Mouse (Mus musculus): ENCODE results near the gene Rps6kl1. TPM values are rescaled to one million over a fixed set of nuclear protein-coding genes. Genes with fewer than 3 reads are reported as not detected.

Gene Rps6kl1
- polyA plus RNA-seq, 1 experiment from 2014 or later, result 0.51 TPM

DNA sequence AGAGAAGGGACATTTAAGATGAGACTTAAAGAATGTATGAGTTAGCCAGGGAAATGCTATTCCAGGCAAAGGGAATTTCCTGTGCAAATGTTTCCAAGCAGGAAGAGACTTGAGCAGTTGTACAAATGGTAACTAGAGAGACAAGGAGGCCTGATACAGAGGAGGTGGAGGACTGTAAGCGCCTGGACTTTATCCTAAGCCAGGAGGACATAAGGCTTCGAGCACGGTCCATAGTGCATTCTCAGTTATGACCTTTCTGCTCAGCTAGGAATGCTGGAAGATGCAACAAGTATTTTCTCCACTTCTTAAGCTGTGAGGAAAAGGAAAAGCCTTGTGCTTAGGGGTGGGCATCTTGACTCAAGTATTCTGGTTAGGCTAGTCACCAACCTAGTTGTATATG, 37.7 kb downstream of the Rps6kl1 start:
- Histone ChIP-seq H3K36me3 (ENCODE audit: control insufficient read depth, insufficient read depth, low read length) (no peaks in the 10 kb centered on the region; the same call in 1 of the 2 replicates), H3K27ac (replicated peaks; ENCODE audit: low read depth, low read length) (no peak overlapping the region), H3K4me3 (ENCODE audit: low read depth, low read length) (no peak overlapping the region), H3K9me3 (ENCODE audit: control insufficient read depth, low read length) (no peaks in the 10 kb centered on the region), H3K4me1 (ENCODE audit: control insufficient read depth, insufficient read depth, low read length) (peaks cover 12% of the 10 kb centered on the region), H3K9ac (ENCODE audit: low read length) (no peak overlapping the region), H3K4me2 (ENCODE audit: low read depth, severe bottlenecking) (no peak overlapping the region), H3K27me3 (ENCODE audit: control insufficient read depth, insufficient read depth, low read length) (no peaks in the 10 kb centered on the region)
- DNase-seq (ENCODE audit: low spot score) (no peak), ATAC-seq (ENCODE audit: insufficient number of reproducible peaks, low FRiP score, low TSS enrichment, low read depth) (no peak)
- 90% methylated on average over 3 of the region's 3 CpGs for WGBS

DNA sequence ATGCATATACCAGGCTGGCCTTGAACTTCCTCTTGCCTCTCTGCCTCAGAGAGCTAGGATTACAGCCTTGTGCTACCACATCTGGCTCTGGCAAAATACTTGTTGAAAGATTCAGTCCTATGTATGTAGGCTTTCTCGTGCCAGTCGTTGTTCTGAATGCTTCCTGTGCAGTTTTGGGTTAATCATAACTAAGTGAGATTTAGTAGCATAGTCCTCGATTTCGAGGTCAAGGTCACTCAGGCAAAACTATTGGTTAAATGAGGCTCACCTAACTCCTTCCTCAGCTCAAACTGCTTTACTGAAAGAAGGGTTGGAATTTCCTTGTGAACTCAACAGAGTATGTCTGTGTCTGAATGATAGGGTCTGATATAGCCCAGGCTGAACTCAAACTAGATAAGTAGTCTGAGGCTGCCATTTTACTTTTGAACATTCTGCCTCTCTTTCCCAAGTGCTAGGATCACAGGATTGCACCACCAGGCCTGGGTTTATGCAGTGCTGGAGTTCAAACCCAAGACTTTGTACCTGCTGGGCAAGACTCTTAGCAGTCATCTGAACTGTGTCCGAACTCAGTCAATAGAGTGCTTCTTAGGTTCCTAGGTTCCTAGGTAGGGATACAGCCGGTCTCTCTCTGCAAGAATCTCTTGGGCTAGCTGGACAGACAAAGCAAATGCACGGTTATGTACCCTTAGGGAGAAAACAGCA, 38.4 kb downstream of the Rps6kl1 start:
- WGBS, result 92% methylated on average over 7 of the region's 7 CpGs
- no peaks in the 10 kb centered on the region for H3K27me3 ChIP-seq (ENCODE audit: control insufficient read depth, insufficient read depth, low read length)
- no peak overlapping the region for H3K4me2 ChIP-seq (ENCODE audit: low read depth, severe bottlenecking)
- no peak for ATAC-seq (ENCODE audit: insufficient number of reproducible peaks, low FRiP score, low TSS enrichment, low read depth)
- H3K9ac ChIP-seq (ENCODE audit: low read length), result no peak overlapping the region
- H3K36me3 ChIP-seq (ENCODE audit: control insufficient read depth, insufficient read depth, low read length), result no peaks in the 10 kb centered on the region
- H3K27ac ChIP-seq (replicated peaks; ENCODE audit: low read depth, low read length), result no peak overlapping the region
- peaks cover 12% of the 10 kb centered on the region for H3K4me1 ChIP-seq (ENCODE audit: control insufficient read depth, insufficient read depth, low read length)
- H3K9me3 ChIP-seq (ENCODE audit: control insufficient read depth, low read length), result no peaks in the 10 kb centered on the region
- H3K4me3 ChIP-seq (ENCODE audit: low read depth, low read length), result no peak overlapping the region
- no peak for DNase-seq (ENCODE audit: low spot score)

DNA sequence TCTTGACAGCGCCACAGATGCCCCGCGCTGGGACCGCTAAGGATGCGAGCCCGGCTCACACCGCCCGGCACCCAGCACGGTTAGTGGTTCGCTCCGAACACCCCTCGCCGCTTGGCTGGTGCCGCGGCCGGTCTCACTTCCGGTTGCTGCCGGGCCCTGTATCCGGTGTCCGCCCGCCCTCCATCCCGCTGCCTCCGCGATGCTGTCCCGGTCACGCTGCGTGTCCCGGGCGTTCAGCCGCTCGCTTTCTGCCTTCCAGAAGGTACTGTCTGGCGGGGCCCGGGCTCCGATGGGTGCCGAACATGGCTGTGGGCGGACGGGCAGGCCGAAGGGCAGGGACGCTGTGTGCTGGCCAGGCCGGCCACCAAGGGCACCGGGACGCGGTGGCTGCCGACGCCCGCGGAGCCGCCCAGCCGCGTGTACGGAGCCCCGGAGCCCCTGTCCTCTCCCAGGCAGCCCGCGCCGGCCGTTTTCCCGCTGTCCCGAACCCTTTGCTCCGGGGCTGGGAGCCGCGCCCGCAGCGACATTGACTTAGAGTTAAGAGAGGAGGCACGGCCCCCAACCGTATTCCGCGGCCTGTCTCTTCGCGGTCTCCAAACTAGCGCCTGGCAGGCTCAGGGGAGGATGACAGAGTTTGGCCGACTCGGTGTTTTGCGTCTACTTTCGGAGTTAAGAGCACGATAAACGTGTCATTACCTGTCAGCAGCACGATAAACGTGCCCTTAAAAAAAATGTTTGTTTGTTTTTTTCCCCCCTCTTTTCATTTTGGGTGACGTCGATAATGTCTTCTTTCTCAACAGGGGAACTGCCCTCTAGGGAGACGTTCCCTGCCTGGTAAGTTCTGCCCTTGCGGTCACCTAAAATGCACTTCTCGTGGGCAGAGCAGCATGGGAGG, 40.1 kb downstream of the Rps6kl1 start, which contains the start of the genes Prox2 and Dlst:
TSS of gene Prox2 (minus strand) at position 62 of the 895 bp plus-strand sequence.
TSS of gene Dlst (plus strand) at position 136 of the 895 bp plus-strand sequence.
- DNase-seq (ENCODE audit: low spot score) (peak; percentile 93), ATAC-seq (ENCODE audit: insufficient number of reproducible peaks, low FRiP score, low TSS enrichment, low read depth) (peak; percentile 82)
- H3K36me3 ChIP-seq (ENCODE audit: control insufficient read depth, insufficient read depth, low read length), result no peaks in the 10 kb centered on the region
- peak within 1 kb of the TSS; percentile 76 for H3K4me2 ChIP-seq (ENCODE audit: low read depth, severe bottlenecking)
- peak within 1 kb of the TSS; percentile 98 for H3K4me3 ChIP-seq (ENCODE audit: low read depth, low read length)
- no peaks in the 10 kb centered on the region for H3K27me3 ChIP-seq (ENCODE audit: control insufficient read depth, insufficient read depth, low read length)
- WGBS, result under 1% methylated on average over 83 of the region's 83 CpGs
- H3K9ac ChIP-seq (ENCODE audit: low read length), result peak within 1 kb of the TSS; percentile 92
- no peaks in the 10 kb centered on the region for H3K9me3 ChIP-seq (ENCODE audit: control insufficient read depth, low read length)
- peaks cover 12% of the 10 kb centered on the region for H3K4me1 ChIP-seq (ENCODE audit: control insufficient read depth, insufficient read depth, low read length)
- peak within 1 kb of the TSS; percentile 65 for H3K27ac ChIP-seq (replicated peaks; ENCODE audit: low read depth, low read length)

DNA sequence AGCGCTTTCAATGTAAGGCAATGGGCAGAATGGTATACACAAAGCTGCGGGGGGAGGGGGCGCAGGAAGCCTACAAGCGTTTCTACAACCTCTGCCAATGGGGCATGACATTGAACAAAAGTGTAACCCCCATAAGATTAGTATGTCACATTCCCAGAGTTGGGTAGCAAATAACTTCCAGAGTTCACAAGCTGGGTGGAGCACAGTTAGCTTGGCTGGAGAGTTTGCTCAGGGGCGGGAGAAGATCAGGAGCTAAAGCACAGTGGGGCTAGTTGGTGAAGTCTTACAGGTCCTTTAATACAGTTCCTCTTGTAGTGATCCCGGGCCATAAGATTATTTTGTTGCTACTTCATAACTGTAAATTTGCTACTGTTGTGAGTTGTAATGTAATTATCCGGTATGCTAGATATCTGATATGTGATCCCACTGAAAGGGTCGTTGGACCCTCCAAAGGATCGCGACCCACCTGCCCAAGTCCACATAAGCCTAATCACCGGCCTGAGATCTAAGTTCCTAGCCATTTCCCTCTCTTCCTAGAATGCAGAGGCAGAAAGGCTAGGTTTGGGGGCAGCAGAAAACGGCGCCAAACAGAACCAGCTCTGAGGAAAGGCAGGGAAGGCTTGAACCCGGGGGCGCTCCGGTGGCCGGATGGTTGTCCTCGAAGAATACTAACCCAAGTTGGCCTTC, 40.9 kb downstream of the Rps6kl1 start:
- ATAC-seq (ENCODE audit: insufficient number of reproducible peaks, low FRiP score, low TSS enrichment, low read depth) (peak; percentile 14; the same call in 1 of the 2 replicates), DNase-seq (ENCODE audit: low spot score) (no peak)
- Histone ChIP-seq H3K4me3 (ENCODE audit: low read depth, low read length) (peak overlapping the region; percentile 98), H3K4me1 (ENCODE audit: control insufficient read depth, insufficient read depth, low read length) (peaks cover 12% of the 10 kb centered on the region), H3K4me2 (ENCODE audit: low read depth, severe bottlenecking) (peak overlapping the region; percentile 76), H3K9me3 (ENCODE audit: control insufficient read depth, low read length) (no peaks in the 10 kb centered on the region), H3K9ac (ENCODE audit: low read length) (peak overlapping the region; percentile 92), H3K27ac (replicated peaks; ENCODE audit: low read depth, low read length) (peak overlapping the region; percentile 65), H3K27me3 (ENCODE audit: control insufficient read depth, insufficient read depth, low read length) (no peaks in the 10 kb centered on the region), H3K36me3 (ENCODE audit: control insufficient read depth, insufficient read depth, low read length) (no peaks in the 10 kb centered on the region)
- WGBS, result 19% methylated on average over 18 of the region's 18 CpGs

DNA sequence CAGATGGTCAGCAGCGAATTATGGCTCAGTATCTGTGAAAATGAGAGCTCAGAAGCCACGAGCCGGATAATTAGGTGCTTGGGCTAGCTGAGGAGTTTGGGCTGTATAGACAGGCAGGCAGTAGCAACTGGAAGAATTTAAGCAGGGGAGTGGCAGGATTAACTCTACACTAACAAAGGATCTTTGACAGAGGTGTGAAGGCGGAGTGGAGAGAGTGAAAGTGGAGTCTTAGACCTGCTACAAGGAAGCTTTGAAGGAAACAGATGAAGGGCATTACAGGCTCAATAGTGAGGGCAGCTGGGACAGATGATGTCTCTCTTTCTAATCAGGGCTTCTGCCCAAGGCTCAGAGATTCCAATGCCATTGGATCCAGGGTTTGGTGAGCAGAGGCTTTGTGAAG, 41.6 kb downstream of the Rps6kl1 start:
- H3K36me3 ChIP-seq (ENCODE audit: control insufficient read depth, insufficient read depth, low read length), result no peaks in the 10 kb centered on the region
- H3K4me1 ChIP-seq (ENCODE audit: control insufficient read depth, insufficient read depth, low read length), result peaks cover 12% of the 10 kb centered on the region
- H3K9me3 ChIP-seq (ENCODE audit: control insufficient read depth, low read length), result no peaks in the 10 kb centered on the region
- H3K4me2 ChIP-seq (ENCODE audit: low read depth, severe bottlenecking), result peak overlapping the region; percentile 76; the same call in 1 of the 2 replicates
- WGBS, result 44% methylated on average over 4 of the region's 4 CpGs
- H3K4me3 ChIP-seq (ENCODE audit: low read depth, low read length), result no peak overlapping the region
- H3K9ac ChIP-seq (ENCODE audit: low read length), result no peak overlapping the region
- H3K27me3 ChIP-seq (ENCODE audit: control insufficient read depth, insufficient read depth, low read length), result no peaks in the 10 kb centered on the region
- no peak for DNase-seq (ENCODE audit: low spot score)
- ATAC-seq (ENCODE audit: insufficient number of reproducible peaks, low FRiP score, low TSS enrichment, low read depth), result no peak
- H3K27ac ChIP-seq (replicated peaks; ENCODE audit: low read depth, low read length), result no peak overlapping the region

DNA sequence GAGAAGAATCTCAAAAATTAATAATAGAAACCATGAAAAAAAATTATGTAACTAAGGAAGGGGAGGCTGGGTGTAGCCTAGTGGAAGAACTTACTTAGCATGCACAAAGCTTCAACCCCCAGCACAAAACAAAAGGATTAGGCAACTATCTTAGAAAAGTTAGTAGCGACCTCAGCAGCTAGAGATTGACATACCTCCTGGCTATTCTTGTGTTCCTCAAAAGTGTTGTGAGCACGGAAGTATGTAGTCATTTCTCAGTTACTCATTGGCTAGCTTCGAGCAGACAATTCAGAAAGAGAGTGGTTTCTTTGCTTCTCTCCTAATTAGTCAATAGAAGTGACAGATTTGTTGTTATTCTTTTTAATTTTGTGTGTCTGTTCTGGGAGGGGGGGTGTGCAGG, 42.4 kb downstream of the Rps6kl1 start:
- WGBS, result 65% methylated on average over 3 of the region's 3 CpGs
- peaks cover 12% of the 10 kb centered on the region for H3K4me1 ChIP-seq (ENCODE audit: control insufficient read depth, insufficient read depth, low read length)

DNA sequence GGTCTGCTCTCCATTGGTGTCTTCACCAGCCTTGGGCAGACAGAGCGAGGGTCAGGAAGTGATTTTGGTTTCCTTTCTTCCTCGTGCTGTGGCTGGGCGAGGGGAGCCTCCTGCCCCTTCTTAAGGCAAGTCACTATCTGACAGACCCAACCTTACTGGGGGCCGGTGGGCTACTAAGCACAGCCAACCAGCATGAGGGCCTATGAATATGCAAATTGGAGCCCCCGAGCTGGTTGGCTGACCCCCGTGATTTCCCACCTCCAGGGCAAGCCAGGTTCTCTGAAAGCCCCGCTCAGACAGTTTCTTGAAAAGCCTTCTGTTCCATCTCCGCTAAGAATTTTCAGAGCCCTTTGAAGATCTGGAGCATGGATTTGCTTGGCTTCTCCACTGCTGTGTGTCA, 44.8 kb downstream of the Rps6kl1 start:
- no peak overlapping the region for H3K9ac ChIP-seq (ENCODE audit: low read length)
- ATAC-seq (ENCODE audit: insufficient number of reproducible peaks, low FRiP score, low TSS enrichment, low read depth) (no peak), DNase-seq (ENCODE audit: low spot score) (peak; percentile 48)
- no peaks in the 10 kb centered on the region for H3K27me3 ChIP-seq (ENCODE audit: control insufficient read depth, insufficient read depth, low read length)
- H3K4me3 ChIP-seq (ENCODE audit: low read depth, low read length), result no peak overlapping the region
- WGBS, result 1% methylated on average over 8 of the region's 8 CpGs
- H3K4me2 ChIP-seq (ENCODE audit: low read depth, severe bottlenecking), result peak overlapping the region; percentile 27; the same call in 1 of the 2 replicates
- H3K9me3 ChIP-seq (ENCODE audit: control insufficient read depth, low read length), result no peaks in the 10 kb centered on the region
- H3K27ac ChIP-seq (replicated peaks; ENCODE audit: low read depth, low read length), result no peak overlapping the region
- H3K4me1 ChIP-seq (ENCODE audit: control insufficient read depth, insufficient read depth, low read length), result peaks cover 6% of the 10 kb centered on the region; the same call in 1 of the 2 replicates
- H3K36me3 ChIP-seq (ENCODE audit: control insufficient read depth, insufficient read depth, low read length), result no peaks in the 10 kb centered on the region

More for the DNA sequence above, 42.4 kb downstream of the Rps6kl1 start:
- ATAC-seq (ENCODE audit: insufficient number of reproducible peaks, low FRiP score, low TSS enrichment, low read depth), result no peak
- no peaks in the 10 kb centered on the region for H3K9me3 ChIP-seq (ENCODE audit: control insufficient read depth, low read length)
- no peak overlapping the region for H3K27ac ChIP-seq (replicated peaks; ENCODE audit: low read depth, low read length)
- no peak overlapping the region for H3K4me3 ChIP-seq (ENCODE audit: low read depth, low read length)
- H3K27me3 ChIP-seq (ENCODE audit: control insufficient read depth, insufficient read depth, low read length), result no peaks in the 10 kb centered on the region
- no peak for DNase-seq (ENCODE audit: low spot score)
- no peak overlapping the region for H3K9ac ChIP-seq (ENCODE audit: low read length)
- H3K4me2 ChIP-seq (ENCODE audit: low read depth, severe bottlenecking), result no peak overlapping the region
- no peaks in the 10 kb centered on the region for H3K36me3 ChIP-seq (ENCODE audit: control insufficient read depth, insufficient read depth, low read length)

DNA sequence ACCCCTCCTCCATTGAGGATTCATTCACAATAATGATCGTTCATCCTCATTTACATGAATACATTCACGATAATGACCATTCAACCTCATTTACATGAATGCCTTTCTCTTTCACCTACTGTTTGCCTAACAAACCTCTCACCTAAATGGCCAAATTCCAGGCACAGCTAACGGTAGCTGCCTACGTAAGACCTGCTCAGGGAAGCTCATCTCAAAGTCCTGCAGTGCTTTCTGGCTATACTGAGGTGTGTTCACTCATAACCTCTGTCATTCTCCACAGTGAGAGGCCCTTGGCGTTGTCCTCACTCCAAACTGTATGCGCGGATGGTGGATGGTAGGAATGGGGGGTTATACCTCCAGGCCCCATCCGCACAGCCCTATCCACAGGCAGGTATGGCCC, 46.3 kb downstream of the Rps6kl1 start:
- WGBS, result 87% methylated on average over 8 of the region's 8 CpGs
- no peaks in the 10 kb centered on the region for H3K27me3 ChIP-seq (ENCODE audit: control insufficient read depth, insufficient read depth, low read length)
- H3K36me3 ChIP-seq (ENCODE audit: control insufficient read depth, insufficient read depth, low read length), result no peaks in the 10 kb centered on the region
- peaks cover 5% of the 10 kb centered on the region; the same call in 1 of the 2 replicates for H3K4me1 ChIP-seq (ENCODE audit: control insufficient read depth, insufficient read depth, low read length)
- no peak overlapping the region for H3K9ac ChIP-seq (ENCODE audit: low read length)
- no peak overlapping the region for H3K4me2 ChIP-seq (ENCODE audit: low read depth, severe bottlenecking)
- no peaks in the 10 kb centered on the region for H3K9me3 ChIP-seq (ENCODE audit: control insufficient read depth, low read length)
- DNase-seq (ENCODE audit: low spot score) (no peak), ATAC-seq (ENCODE audit: insufficient number of reproducible peaks, low FRiP score, low TSS enrichment, low read depth) (no peak)
- H3K27ac ChIP-seq (replicated peaks; ENCODE audit: low read depth, low read length), result no peak overlapping the region
- H3K4me3 ChIP-seq (ENCODE audit: low read depth, low read length), result no peak overlapping the region
